Mouse (Mus musculus) hindbrain, embryonic 15.5 days (tissue): Measurements from ENCODE around the gene Zfp786. TPM values are rescaled to one million over a fixed set of nuclear protein-coding genes. Genes with fewer than 3 reads are reported as not detected.
A peak's percentile ranks its signal among the peaks of the same experiment; 100 is the strongest.

Source experiments
- ATAC-seq: fragments of 200-750 bp; cut with Nextera tagmentation; 2 replicates; pipeline ENCODE4 v1.8.0; 2017; ENCODE audit warnings: low read depth, moderate number of reproducible peaks, moderate TSS enrichment; ENCODE audit not compliant: low FRiP score
- H3K27ac ChIP-seq: fragments of 300-500 bp; sonication (generic); replicated peaks from 2 replicates; pipeline ENCODE4 v1.5.1; 2015; ENCODE audit warnings: mild to moderate bottlenecking, inconsistent platforms
- H3K27me3 ChIP-seq: fragments of 300-500 bp; sonication (generic); 2 replicates; pipeline ENCODE4 v1.6.1; 2015; ENCODE audit warnings: control low read depth, inconsistent platforms
- H3K36me3 ChIP-seq: fragments of 300-500 bp; sonication (generic); 2 replicates; pipeline ENCODE4 v1.6.1; 2015; ENCODE audit warnings: control low read depth, inconsistent platforms
- H3K4me1 ChIP-seq: fragments of 300-500 bp; sonication (generic); replicated peaks from 2 replicates; pipeline ENCODE4 v1.6.1; 2015; ENCODE audit warnings: control low read depth, inconsistent platforms
- H3K4me2 ChIP-seq: fragments of 300-500 bp; sonication (generic); 2 replicates; pipeline ENCODE4 v1.6.1; 2015; ENCODE audit warnings: moderate library complexity, mild to moderate bottlenecking, inconsistent platforms
- H3K4me3 ChIP-seq: fragments of 300-500 bp; sonication (generic); 2 replicates; pipeline ENCODE4 v1.5.1; 2015; ENCODE audit warnings: mild to moderate bottlenecking, inconsistent platforms
- H3K9ac ChIP-seq: fragments of 300-500 bp; sonication (generic); 2 replicates; pipeline ENCODE4 v1.6.1; 2015; ENCODE audit warnings: inconsistent platforms
- H3K9me3 ChIP-seq: fragments of 300-500 bp; sonication (generic); 2 replicates; pipeline ENCODE4 v1.6.1; 2016; ENCODE audit warnings: control low read depth, inconsistent platforms
- WGBS: fragments of 180-500 bp; shearing (Covaris S2); methylation state at CpG from one replicate; pipeline ENCODE4 v1.1.7; 2015; 5-methylcytosine and 5-hydroxymethylcytosine counted together
- polyA plus RNA-seq: library from polyadenylated mRNA; unstranded; fragments of >200 nt; fragmentation: Nextera tagmentation; extraction: Ambion mirVana; gene quantifications from 2 replicates; pipeline ENCODE4 v1.2.1, GENCODE M21; 2015

Gene Zfp786
- polyA plus RNA-seq, 1 experiment from 2014 or later: 14.7 TPM

DNA sequence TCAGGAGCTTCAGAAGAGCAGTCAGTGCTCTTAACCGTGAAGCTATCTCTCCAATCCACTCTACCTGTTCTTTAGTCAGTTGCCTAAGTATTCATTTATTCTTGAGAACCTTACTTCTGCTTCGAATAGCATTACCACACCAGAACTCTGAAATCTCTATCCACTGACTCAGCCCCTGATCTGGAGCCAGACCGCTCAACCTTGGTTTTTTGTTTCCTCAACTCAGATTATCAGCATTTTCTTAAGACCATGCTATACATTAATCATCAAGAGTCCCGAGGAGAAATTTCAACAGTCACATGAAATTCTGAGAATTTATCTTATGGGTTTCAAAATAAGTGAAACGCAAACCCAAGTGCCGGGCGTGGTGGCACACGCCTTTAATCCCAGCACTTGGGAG, 11.9 kb downstream of the Zfp786 start:
- H3K27ac ChIP-seq: no peak overlapping the region
- no peak for ATAC-seq
- no peaks in the 10 kb centered on the region for H3K9me3 ChIP-seq
- peaks cover 8% of the 10 kb centered on the region; the same call in 1 of the 2 replicates for H3K4me1 ChIP-seq
- no peak overlapping the region for H3K4me3 ChIP-seq
- no peak overlapping the region for H3K4me2 ChIP-seq
- H3K27me3 ChIP-seq: no peaks in the 10 kb centered on the region
- 95% methylated on average over 8 of the region's 8 CpGs for WGBS
- no peak overlapping the region for H3K9ac ChIP-seq
- H3K36me3 ChIP-seq: peaks cover 53% of the 10 kb centered on the region

- peaks cover 20% of the 10 kb centered on the region for H3K4me1 ChIP-seq
- H3K27me3 ChIP-seq: no peaks in the 10 kb centered on the region
- no peak overlapping the region for H3K27ac ChIP-seq
- H3K4me2 ChIP-seq: no peak overlapping the region
- H3K9me3 ChIP-seq: no peaks in the 10 kb centered on the region
- H3K4me3 ChIP-seq: no peak overlapping the region
- ATAC-seq: no peak
- 97% methylated on average over 1 of the region's 1 CpGs for WGBS
- no peak overlapping the region for H3K9ac ChIP-seq
- H3K36me3 ChIP-seq: peaks cover 30% of the 10 kb centered on the region
These were observed 14.5 kb downstream of the Zfp786 start for GRCm38 (mm10) chr6:47816151-47816550.

GRCm38 (mm10) chr6:47813257-47813878, 17.3 kb downstream of the Zfp786 start, which contains the start of gene Pdia4:
Pdia4 (minus strand) TSS chr6:47813430.
- under 1% methylated on average over 44 of the region's 44 CpGs for WGBS
- peak; percentile 100 for ATAC-seq

DNA sequence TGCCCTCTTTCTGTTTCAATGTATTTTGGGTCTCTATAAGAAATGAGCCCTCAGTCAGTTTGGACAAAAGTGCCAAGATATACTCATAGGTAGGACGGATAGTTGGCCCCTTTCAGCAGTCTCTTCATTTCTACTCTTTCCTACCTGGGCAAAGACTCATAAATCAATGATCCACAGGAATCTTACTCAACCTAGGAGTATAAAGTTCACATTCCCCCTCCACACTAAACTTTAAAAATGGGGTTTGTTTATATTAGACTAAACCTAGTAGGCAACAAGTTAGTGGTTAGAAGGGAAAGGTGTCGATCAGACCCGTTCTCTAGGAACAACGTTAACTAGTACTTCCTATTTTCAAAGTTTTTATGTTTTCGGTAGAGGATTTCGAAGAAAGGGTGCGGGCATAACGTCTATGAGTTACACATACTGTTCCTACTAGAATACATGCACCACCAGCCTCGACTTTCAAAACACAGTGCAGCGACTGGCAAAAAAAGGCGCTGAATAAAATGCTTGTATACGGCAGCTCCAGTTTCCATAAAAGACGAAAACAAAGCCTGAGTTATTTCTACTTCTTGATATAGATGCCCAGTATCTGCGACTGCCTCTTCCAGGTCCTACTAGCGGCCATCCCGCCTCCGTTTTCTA, 18.3 kb downstream of the Zfp786 start:
- WGBS: under 1% methylated on average over 17 of the region's 17 CpGs
- no peak for ATAC-seq
- Histone ChIP-seq H3K4me2 (peak overlapping the region; percentile 78), H3K4me3 (peak overlapping the region; percentile 81), H3K27me3 (no peaks in the 10 kb centered on the region), H3K27ac (peak overlapping the region; percentile 91), H3K9me3 (no peaks in the 10 kb centered on the region), H3K4me1 (peaks cover 40% of the 10 kb centered on the region), H3K36me3 (peaks cover 3% of the 10 kb centered on the region; the same call in 1 of the 2 replicates), H3K9ac (peak overlapping the region; percentile 86)

More at GRCm38 (mm10) chr6:47813257-47813878, 17.3 kb downstream of the Zfp786 start, which contains the start of gene Pdia4:
- H3K36me3 ChIP-seq: peaks cover 9% of the 10 kb centered on the region; the same call in 1 of the 2 replicates
- H3K27ac ChIP-seq: peak within 1 kb of the TSS; percentile 91
- peak within 1 kb of the TSS; percentile 86 for H3K9ac ChIP-seq
- H3K4me1 ChIP-seq: peaks cover 40% of the 10 kb centered on the region
- peak within 1 kb of the TSS; percentile 78 for H3K4me2 ChIP-seq
- H3K27me3 ChIP-seq: no peaks in the 10 kb centered on the region
- H3K9me3 ChIP-seq: no peaks in the 10 kb centered on the region
- H3K4me3 ChIP-seq: peak within 1 kb of the TSS; percentile 81

DNA sequence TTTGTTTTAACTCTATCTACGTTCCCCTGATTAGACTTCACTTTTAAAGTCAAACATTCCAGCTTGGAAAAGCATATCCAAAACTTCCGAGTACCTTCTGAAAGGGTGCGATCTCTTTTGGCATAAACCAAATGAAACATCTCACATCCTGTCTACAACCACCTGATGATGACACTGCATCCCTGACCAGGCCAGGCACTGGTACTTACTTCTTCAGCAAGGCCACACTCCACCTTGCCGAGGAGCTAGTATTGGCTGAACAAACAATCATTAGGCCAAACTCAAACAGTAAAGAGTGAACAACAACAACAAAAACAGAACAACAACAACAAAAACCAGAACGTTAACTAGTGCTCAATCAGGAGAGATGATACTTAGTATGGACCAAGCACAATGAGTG, 19.3 kb downstream of the Zfp786 start:
- H3K27ac ChIP-seq: no peak overlapping the region
- H3K9ac ChIP-seq: 0 out of 2 replicates have a peak overlapping the region, but pooled peaks have one; percentile 86
- WGBS: 70% methylated on average over 5 of the region's 5 CpGs
- H3K27me3 ChIP-seq: no peaks in the 10 kb centered on the region
- ATAC-seq: no peak
- H3K9me3 ChIP-seq: no peaks in the 10 kb centered on the region
- peaks cover 7% of the 10 kb centered on the region for H3K36me3 ChIP-seq
- peak overlapping the region; percentile 78 for H3K4me2 ChIP-seq
- peaks cover 40% of the 10 kb centered on the region for H3K4me1 ChIP-seq
- H3K4me3 ChIP-seq: peak overlapping the region; percentile 81

DNA sequence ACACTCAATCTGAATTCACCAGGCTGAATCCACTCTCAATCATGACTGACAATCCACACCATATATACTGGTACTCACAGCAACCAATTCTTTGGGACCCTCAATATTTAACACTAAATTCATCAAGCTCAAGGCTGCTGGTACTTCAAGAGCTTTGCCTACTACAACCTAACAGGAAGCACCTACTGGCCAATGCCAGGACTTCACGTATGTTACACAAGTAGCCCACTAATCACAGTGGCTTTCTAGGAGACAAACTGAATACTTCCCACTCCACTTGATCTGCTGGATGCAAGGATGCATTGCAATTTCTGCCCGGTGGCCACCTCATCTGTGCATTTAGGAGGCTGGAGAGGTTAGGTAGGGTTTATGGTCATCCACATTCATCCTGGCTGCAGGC, 20.5 kb downstream of the Zfp786 start:
- H3K4me2 ChIP-seq: peak overlapping the region; percentile 15; the same call in 1 of the 2 replicates
- no peak overlapping the region for H3K27ac ChIP-seq
- peaks cover 16% of the 10 kb centered on the region for H3K36me3 ChIP-seq
- H3K9ac ChIP-seq: no peak overlapping the region
- H3K27me3 ChIP-seq: no peaks in the 10 kb centered on the region
- H3K4me1 ChIP-seq: peaks cover 40% of the 10 kb centered on the region
- ATAC-seq: no peak
- 81% methylated on average over 2 of the region's 2 CpGs for WGBS
- H3K9me3 ChIP-seq: no peaks in the 10 kb centered on the region
- no peak overlapping the region for H3K4me3 ChIP-seq

- Histone ChIP-seq H3K36me3 (peaks cover 28% of the 10 kb centered on the region), H3K9me3 (no peaks in the 10 kb centered on the region), H3K4me3 (no peak overlapping the region), H3K4me1 (peaks cover 36% of the 10 kb centered on the region), H3K9ac (no peak overlapping the region), H3K27ac (peak overlapping the region; percentile 34; the same call in 1 of the 2 replicates), H3K4me2 (0 out of 2 replicates have a peak overlapping the region, but pooled peaks have one; percentile 3), H3K27me3 (no peaks in the 10 kb centered on the region)
- no peak for ATAC-seq
- 69% methylated on average over 4 of the region's 4 CpGs for WGBS
These were observed 21.6 kb downstream of the Zfp786 start for GRCm38 (mm10) chr6:47809053-47809452.

GRCm38 (mm10) chr6:47808545-47808944, 22.1 kb downstream of the Zfp786 start:
- ATAC-seq: no peak

GRCm38 (mm10) chr6:47807419-47807818, 23.2 kb downstream of the Zfp786 start:
- peaks cover 44% of the 10 kb centered on the region for H3K36me3 ChIP-seq
- peaks cover 32% of the 10 kb centered on the region for H3K4me1 ChIP-seq
- H3K9ac ChIP-seq: no peak overlapping the region
- no peak overlapping the region for H3K27ac ChIP-seq
- H3K9me3 ChIP-seq: no peaks in the 10 kb centered on the region
- no peak overlapping the region for H3K4me3 ChIP-seq
- H3K27me3 ChIP-seq: no peaks in the 10 kb centered on the region
- 89% methylated on average over 2 of the region's 2 CpGs for WGBS
- H3K4me2 ChIP-seq: no peak overlapping the region
- ATAC-seq: no peak

More at GRCm38 (mm10) chr6:47808545-47808944, 22.1 kb downstream of the Zfp786 start:
- Histone ChIP-seq H3K9ac (no peak overlapping the region), H3K27ac (0 out of 2 replicates have a peak overlapping the region, but pooled peaks have one; percentile 28), H3K4me2 (no peak overlapping the region), H3K27me3 (no peaks in the 10 kb centered on the region), H3K36me3 (peaks cover 33% of the 10 kb centered on the region), H3K4me1 (peaks cover 32% of the 10 kb centered on the region), H3K9me3 (no peaks in the 10 kb centered on the region), H3K4me3 (no peak overlapping the region)
- 92% methylated on average over 5 of the region's 5 CpGs for WGBS

- 76% methylated on average over 2 of the region's 2 CpGs for WGBS
These were observed 25.1 kb downstream of the Zfp786 start for GRCm38 (mm10) chr6:47805520-47805919.

DNA sequence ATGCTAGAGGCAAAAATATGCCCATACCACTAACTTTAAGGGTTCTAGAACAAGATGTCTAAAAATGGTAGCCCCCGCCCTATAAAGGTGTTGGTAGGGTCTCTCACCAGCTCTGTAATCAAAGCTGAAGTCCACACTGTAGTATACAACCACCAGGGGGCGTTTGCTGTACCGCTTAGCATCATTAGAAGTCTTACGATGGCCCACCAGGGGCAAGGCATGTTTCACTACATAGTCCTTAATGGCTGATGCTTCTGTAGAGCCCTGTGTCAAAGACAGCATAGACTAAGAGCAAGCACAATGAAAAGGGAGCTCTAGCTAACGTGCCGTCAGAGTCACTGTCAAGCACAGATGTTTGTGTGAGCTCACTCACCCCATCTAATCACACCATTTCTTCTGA, 31.6 kb downstream of the Zfp786 start:
- H3K36me3 ChIP-seq: peaks cover 91% of the 10 kb centered on the region
- H3K4me1 ChIP-seq: no peaks in the 10 kb centered on the region
- 55% methylated on average over 6 of the region's 6 CpGs for WGBS

More at GRCm38 (mm10) chr6:47805520-47805919, 25.1 kb downstream of the Zfp786 start:
- Histone ChIP-seq H3K4me3 (no peak overlapping the region), H3K36me3 (peaks cover 60% of the 10 kb centered on the region), H3K9ac (no peak overlapping the region), H3K27ac (no peak overlapping the region), H3K27me3 (no peaks in the 10 kb centered on the region), H3K4me1 (peaks cover 15% of the 10 kb centered on the region), H3K4me2 (no peak overlapping the region), H3K9me3 (no peaks in the 10 kb centered on the region)
- no peak for ATAC-seq

More for the DNA sequence above, 31.6 kb downstream of the Zfp786 start:
- H3K27ac ChIP-seq: no peak overlapping the region
- ATAC-seq: no peak
- no peaks in the 10 kb centered on the region for H3K27me3 ChIP-seq
- no peak overlapping the region for H3K4me2 ChIP-seq
- no peak overlapping the region for H3K4me3 ChIP-seq
- H3K9me3 ChIP-seq: no peaks in the 10 kb centered on the region
- no peak overlapping the region for H3K9ac ChIP-seq
